Mouse (Mus musculus): ENCODE data around the gene Olfr466. TPM values are rescaled to one million over a fixed set of nuclear protein-coding genes. Genes with fewer than 3 reads are reported as not detected.
A peak's percentile ranks its signal among the peaks of the same experiment; 100 is the strongest.

Olfr466 gene
- total RNA-seq (2021), result not detected

DNA sequence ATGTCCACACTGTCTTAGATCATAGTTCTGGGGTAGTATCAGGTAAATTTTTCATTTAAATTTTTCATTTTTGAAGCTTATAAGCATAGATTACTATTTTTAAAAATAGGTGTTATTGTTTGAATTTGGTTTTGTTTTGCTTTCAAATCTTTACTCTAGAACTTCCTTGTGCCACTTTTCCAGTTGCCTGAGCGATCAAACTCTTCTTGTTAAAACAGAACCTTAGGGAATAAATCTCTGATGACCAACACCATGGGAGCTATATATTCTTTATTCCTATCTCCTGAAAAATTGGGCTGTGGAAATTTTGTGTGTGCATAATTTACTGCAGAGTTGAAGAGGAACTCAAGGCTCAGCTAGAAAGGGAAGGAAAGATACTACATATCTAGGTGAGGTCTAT, at the start of gene Olfr466:
TSS of gene Olfr466 (plus strand) at position 301 of the 400 bp plus-strand sequence.
- DNase-seq (ENCODE audit: extremely low spot score in 1 of 2, low spot score in 2 of 2), result no peak
- intact Hi-C loops (cut with DNase I), result no loop called here

DNA sequence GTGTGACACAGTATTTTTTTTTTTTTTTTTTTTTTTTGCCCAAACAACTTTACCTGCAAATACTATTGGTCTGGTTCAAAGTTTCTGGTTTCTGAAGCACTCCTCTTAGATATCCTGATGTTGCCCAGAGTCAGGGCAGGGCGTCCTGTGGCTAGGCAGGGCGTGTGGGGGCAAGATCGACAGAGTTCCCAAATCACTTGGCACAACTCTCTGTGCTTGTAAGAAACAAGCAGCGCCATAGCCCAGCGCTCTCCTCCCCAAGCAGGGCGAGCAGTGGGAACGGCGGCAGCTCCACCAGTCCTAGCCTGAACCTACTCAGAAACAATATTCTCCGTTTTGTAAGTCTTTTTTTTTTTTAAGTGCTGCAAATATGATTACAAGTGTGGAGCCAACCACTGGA, 49.4 kb upstream of the Olfr466 start:
- intact Hi-C loops (cut with DNase I), result no loop called here
- no peak for DNase-seq (ENCODE audit: extremely low spot score in 1 of 2, low spot score in 2 of 2)

- intact Hi-C loops (cut with DNase I), result no loop called here
Measured at GRCm38 (mm10) chr13:65101232-65101631, 48.8 kb upstream of the Olfr466 start.

GRCm38 (mm10) chr13:65111961-65112360, 38.1 kb upstream of the Olfr466 start:
- intact Hi-C loops (cut with DNase I), result loop anchor here (5.0 to 10.0 kb wide), 2 partner anchors 130 to 667 kb away; no protein-coding TSS in a partner anchor
- no peak for DNase-seq (ENCODE audit: extremely low spot score in 1 of 2, low spot score in 2 of 2)

More at GRCm38 (mm10) chr13:65101232-65101631, 48.8 kb upstream of the Olfr466 start:
- no peak for DNase-seq (ENCODE audit: extremely low spot score in 1 of 2, low spot score in 2 of 2)

DNA sequence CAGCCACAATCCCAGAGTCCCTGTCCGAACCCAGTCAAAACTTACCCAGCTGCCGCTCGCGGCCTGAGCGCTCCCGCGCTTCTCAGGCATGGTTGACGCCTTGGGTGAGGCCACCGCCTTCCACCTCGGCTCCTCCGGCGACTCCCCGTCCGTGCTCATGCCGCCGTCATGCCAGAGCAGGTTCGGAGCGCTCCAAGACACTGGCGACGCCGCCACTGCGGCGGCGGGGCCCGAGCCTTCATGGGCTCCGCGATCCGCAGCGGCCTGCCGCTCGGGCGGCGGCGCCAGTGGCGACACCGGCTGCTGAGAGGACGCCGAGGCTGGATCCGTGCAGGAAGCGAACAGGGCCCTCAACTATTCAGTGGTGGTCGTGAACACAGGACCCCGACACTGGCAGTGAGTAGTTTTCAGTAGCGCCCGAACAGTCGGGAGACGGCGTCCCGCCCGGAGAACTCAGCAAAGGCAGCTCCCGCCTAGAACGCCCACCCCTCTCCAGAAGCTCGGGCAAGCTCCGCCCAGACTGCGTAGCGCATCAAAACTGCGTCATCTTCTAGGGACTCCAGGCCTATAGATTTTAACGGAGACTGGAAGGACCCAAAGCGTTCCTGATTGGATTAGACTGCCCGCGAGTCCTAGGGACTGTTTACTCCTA, 37.5 kb upstream of the Olfr466 start, which contains the start of gene Mfsd14b:
TSS of gene Mfsd14b (minus strand) at position 517 of the 652 bp plus-strand sequence.
- intact Hi-C loops (cut with DNase I), result loop anchor here (5.0 to 10.0 kb wide), 2 partner anchors 130 to 668 kb away; no protein-coding TSS in a partner anchor
- DNase-seq (ENCODE audit: extremely low spot score in 1 of 2, low spot score in 2 of 2), result peak; percentile 90 to 93

DNA sequence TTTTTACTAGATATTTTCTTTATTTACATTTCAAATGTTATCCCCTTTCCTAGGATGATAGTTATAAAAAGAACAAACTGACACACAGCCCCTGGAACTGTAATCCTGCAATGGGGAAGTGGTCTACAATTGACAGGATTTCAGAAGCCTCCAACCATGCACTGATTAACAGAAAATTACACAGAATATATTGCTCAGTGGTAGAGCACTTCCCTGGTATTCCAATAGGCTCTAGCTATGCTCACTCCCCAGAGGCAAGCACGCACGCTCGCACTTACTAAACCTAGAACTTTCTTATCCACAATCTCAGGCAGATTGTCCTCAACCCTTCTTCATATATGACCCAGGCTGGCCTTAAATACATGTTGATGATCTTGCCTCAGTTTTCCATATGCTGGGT, 36.8 kb upstream of the Olfr466 start:
- intact Hi-C loops (cut with DNase I), result loop anchor here (5.0 to 10.0 kb wide), 2 partner anchors 129 to 668 kb away; no protein-coding TSS in a partner anchor
- DNase-seq (ENCODE audit: extremely low spot score in 1 of 2, low spot score in 2 of 2), result no peak

GRCm38 (mm10) chr13:65120984-65121383, 29.1 kb upstream of the Olfr466 start:
- intact Hi-C loops (cut with DNase I), result no loop called here
- DNase-seq (ENCODE audit: extremely low spot score in 1 of 2, low spot score in 2 of 2), result no peak

DNA sequence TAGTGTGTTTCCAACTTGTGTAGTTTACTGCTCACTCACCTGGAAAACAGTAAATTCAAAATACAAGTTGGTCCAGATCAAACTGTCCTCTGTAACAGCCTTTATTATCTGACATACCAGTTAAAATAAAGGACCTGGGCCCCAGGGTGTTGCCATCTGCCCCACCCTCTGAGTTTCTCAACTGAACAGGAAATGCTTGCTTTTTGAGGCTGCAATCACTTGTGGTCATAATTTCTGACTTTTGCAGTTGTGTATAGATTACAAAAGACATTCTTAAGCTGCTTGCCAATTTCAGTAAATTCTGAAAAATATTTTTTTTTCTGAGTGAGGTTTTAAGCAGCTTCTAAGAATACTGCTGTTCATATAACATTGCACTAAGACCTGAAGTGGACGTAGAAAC, 27.9 kb upstream of the Olfr466 start:
- no peak for DNase-seq (ENCODE audit: extremely low spot score in 1 of 2, low spot score in 2 of 2)
- intact Hi-C loops (cut with DNase I), result no loop called here

DNA sequence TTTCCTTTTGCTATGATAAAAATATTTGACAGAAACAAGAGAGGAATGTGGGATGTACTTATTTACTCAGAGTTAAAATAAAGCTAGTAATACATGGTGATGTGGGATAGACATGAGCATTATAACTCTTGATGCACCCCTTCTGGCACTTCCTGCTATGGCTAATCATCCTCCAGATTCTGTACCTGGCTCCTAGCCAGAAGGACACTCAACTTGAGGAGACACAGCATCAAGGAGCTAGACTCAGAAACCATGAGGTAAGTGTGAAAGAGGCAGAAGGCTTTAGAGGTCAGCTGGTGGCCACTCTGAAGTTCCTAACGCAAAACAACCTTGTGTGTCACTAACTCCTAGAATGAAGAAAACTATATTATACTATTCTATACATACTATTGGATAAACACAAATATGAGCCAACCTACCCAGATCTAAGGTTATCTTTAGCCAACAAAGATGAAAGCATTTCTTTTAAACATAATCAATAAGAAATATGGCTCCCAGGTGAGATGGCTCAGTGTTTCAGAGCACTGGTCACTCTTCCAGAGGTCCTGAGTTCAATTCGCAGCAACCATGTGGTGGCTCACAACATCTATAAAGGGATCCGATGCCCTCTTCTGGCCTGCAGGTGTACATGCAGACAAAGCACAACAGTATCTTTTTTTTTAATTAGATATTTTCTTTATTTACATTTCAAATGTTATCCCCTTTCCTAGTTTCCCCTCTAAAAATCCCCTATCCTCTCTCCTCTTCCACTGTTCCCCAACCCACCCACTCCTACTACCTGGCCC, 22.8 kb upstream of the Olfr466 start:
- intact Hi-C loops (cut with DNase I), result no loop called here
- DNase-seq (ENCODE audit: extremely low spot score in 1 of 2, low spot score in 2 of 2), result no peak

DNA sequence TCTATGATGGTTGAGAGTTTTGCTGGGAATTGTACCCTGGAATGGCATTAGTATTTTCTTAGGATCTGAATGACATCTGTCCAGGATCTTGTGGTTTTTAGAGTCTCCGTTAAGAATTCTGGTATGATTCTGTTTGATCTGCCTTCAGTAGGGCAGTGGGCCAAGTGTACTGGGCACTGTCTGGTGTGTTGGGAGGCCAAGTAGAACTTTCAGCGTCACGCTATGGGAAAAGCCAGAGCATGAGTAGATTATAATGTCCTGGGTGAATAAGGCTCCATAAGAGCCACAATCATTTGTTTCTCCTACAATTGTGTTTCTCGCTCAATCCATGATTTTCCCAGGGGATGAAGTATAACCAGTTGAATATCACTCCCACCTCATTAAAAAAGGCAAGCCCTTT, 12.3 kb upstream of the Olfr466 start, which contains the start of gene Olfr465-ps1:
TSS of gene Olfr465-ps1 (plus strand) at position 301 of the 400 bp plus-strand sequence.
- intact Hi-C loops (cut with DNase I), result no loop called here
- no peak for DNase-seq (ENCODE audit: extremely low spot score in 1 of 2, low spot score in 2 of 2)

- intact Hi-C loops (cut with DNase I), result no loop called here
- DNase-seq (ENCODE audit: extremely low spot score in 1 of 2, low spot score in 2 of 2), result no peak
Measured at GRCm38 (mm10) chr13:65174102-65174501, 24.1 kb downstream of the Olfr466 start.

DNA sequence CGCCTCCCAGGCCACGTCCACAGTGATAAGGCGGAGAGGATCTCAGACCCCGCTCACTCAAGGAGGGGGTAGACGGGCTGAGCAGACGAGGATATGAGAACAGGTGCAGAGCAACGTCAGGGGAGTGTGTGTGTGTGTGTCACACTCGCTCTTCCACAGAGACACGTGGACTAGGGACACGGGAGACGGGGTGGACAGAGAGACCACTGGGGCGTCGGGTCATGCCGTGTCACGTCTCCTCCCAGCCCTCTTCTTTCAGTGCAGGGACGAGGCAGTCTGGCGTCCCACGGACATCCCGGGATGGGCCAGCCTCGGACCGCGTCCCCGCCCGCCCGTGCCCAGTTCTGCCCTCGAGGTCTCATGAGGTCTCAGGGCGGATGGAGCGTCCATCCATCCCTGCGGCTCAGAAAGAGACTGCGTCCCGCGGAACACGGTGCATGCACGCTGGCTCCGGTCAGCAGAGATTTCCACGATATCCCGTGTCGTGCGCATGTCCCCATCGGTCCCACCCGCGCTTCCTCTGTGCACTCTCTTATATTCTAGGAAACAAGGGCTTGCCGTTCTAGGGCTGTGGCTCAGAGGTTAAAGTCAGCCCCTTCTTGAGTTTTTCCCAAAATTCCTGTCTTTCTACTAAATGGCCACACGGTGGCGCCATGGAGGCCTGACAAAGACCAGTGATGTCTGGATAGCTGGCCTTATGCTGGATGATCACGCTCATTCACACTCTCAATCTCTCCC, 25.9 kb downstream of the Olfr466 start:
- peak; percentile 7 to 20 for DNase-seq (ENCODE audit: extremely low spot score in 1 of 2, low spot score in 2 of 2)
- intact Hi-C loops (cut with DNase I), result no loop called here

DNA sequence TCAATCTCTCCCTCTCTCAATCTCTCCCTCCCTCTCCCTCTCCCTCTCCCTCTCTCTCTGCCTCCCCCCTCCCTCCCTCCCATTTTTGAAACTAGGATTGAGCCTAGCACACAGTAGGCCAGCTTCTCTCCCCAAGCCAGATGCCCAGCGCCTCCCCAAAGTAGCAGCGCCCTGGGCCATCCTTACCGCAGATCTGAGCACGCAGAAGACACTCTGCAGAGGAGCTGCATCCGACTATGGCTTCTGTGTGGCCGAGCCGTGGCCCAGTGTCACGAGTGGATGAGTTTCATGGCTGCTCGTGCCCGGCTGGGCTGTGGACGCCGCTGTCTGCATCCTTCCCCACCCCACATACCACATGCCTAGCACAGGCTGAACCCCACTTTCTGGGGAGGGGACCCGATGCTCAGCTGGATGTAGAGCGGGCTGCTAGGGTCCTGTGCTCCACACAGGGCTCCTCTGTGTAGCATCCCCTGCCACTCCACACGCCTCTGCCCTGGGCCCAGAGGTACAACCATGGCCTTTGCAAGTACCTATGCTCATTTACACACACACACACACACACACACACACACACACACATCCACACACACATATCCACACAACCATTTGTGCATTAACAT, 26.5 kb downstream of the Olfr466 start:
- peak in 1 of 2 experiments; percentile 12 for DNase-seq (ENCODE audit: extremely low spot score in 1 of 2, low spot score in 2 of 2)
- intact Hi-C loops (cut with DNase I), result no loop called here

- no peak for DNase-seq (ENCODE audit: extremely low spot score in 1 of 2, low spot score in 2 of 2)
- intact Hi-C loops (cut with DNase I), result no loop called here
Measured at GRCm38 (mm10) chr13:65200667-65201066, 50.6 kb downstream of the Olfr466 start.

Other genes with a start within 250 kb of the Olfr466 start
- gene Cntnap3, start 246.3 kb upstream of the Olfr466 start, total RNA-seq (2021), result 10 to 100 TPM; 15.1 to 17.5 TPM
- gene Spata31, start 232.8 kb upstream of the Olfr466 start, total RNA-seq (2021), result not detected
- gene Spata31d1c, start 117.2 kb upstream of the Olfr466 start, total RNA-seq (2021), result not detected
- not detected for gene Prss47, start 97.5 kb upstream of the Olfr466 start, total RNA-seq (2021)
- 10 to 100 TPM; 28.7 to 33.4 TPM for gene Mfsd14b, start 37.3 kb upstream of the Olfr466 start, total RNA-seq (2021)
- not detected for gene Olfr465-ps1, start 12.2 kb upstream of the Olfr466 start, total RNA-seq (2021)
- gene Nlrp4f, start 55.7 kb downstream of the Olfr466 start, total RNA-seq (2021), result under 1 TPM in 1 of 2 experiments, not detected in 1; 0.09 TPM
- gene Gm10775, start 109.3 kb downstream of the Olfr466 start, total RNA-seq (2021), result under 1 TPM; 0.75 to 0.79 TPM
- gene Zfp369, start 128.6 kb downstream of the Olfr466 start, total RNA-seq (2021), result 10 to 100 TPM; 62.5 to 64.7 TPM